Mouse (Mus musculus) adipocyte (in vitro differentiated cells): Measurements from ENCODE around the gene BC005561.
"Not testable (repeated sequence)": the region's sequence is repeated elsewhere in the genome, so short reads cannot be mapped to it uniquely, and the experiment has no call there.

ENCODE experiments used
- DNase-seq: peaks from one replicate; pipeline ENCODE4 v3.0.0-alpha.2; 2016; ENCODE audit warnings: low spot score

BC005561 gene

DNA sequence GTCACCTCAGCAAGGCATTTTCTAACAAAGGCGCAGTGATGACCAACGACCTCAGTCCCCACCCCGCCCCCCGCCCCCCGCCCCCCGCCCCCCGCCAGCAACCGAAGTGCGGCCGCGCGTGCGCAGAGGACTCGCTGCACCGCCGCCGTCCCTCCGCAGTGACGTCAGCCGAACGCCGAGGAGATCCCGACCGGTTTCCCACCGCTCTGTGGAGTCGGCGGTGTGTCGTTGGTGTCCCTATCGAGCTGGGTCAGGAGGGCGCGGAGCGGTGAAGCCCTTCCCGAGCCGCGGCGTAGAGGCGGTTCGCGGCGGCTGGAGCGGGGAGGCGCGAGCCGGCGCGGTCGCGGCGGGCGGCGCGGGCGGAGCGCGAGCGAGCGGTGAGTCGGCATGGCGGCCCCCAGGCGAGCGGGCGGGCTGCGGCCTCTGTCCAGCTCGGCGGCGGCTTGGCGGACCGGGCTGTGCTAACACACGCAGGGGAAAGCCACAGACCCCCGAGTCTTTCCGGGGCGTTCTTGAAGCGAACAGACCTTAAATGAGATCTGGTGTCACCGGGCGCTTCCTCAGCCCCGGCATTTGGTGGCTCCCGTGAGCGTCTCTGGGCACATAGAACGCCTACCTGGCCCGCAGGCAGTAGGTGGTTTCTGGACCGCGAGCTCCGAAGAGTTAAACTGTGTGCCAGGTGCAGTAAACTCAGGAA, at the start of gene BC005561:
Gene BC005561, plus strand, starts transcription at position 158 of the 697 bp plus-strand sequence.
- peak; percentile 83 for DNase-seq

DNA sequence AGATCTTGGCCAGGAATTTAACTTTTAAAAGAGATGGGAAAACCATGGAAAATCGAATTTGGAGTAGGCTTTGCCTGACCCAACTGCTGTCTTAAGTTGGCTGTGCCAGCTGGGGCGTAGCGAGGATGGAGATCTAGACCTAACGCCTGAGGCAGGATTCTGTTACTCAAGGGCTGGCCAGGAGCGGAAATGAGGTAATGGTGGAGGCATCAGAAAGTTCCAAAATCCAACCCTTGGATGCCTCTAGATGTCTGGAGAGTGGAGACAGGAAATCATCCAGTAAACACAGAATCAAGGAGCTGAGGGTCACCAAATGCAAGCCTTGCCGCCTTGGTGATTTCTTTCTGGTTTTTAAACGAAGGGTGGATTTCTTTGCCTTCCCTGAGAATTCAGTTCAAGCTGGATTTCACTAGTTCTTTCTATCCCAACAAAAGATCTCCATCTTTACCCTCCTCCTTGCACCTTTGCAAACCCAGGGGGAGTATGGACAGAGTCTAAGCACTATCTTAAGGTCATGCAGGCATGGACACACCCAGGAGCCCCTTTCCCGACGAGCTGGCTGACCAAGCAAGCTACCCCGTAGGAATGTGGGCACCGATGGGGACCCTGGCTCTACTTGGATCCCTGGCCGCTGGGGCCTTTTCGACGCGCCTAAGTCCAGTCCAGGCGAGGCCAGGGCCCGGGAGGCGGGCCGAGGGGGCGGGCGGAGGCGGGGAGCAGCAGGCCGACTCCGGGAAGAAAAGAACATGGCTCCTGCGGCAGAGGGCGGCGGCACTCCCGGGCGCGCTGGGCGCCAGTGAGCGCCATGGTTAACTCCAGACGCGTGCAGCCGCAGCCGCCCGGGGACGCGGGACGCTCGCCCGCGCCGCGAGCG, 49.1 kb upstream of the BC005561 start, which contains the start of gene Pkd2:
Gene Pkd2, plus strand, starts transcription at position 619 of the 874 bp plus-strand sequence.
- peak; percentile 81 for DNase-seq

DNA sequence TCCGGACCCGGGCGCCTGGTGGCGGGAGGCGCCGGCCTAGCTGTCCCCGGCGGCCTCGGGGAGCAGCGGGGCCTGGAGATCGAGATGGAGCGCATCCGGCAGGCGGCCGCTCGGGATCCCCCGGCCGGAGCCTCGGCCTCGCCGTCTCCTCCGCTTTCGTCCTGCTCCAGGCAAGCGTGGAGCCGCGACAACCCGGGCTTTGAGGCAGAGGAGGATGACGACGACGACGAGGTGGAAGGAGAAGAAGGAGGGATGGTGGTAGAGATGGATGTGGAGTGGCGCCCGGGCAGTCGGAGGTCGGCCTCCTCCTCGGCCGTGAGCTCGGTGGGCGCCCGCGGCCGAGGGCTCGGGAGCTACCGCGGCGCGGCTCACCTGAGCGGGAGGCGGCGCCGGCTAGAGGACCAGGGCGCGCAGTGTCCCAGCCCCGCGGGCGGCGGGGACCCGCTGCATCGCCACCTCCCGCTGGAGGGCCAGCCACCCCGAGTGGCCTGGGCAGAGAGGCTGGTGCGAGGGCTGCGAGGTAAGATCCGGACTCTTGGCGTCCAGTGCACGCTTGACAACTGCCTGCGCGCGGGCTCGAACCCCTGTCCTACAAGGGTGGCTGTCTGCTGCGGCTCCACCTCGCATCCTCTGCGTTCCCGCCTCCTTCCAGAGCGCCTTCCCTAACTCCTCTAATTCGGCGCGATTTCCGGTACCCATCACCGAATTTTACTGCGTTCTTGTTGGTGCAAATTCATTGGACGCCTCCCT, 48.3 kb upstream of the BC005561 start:
- DNase-seq = peak; percentile 75

DNA sequence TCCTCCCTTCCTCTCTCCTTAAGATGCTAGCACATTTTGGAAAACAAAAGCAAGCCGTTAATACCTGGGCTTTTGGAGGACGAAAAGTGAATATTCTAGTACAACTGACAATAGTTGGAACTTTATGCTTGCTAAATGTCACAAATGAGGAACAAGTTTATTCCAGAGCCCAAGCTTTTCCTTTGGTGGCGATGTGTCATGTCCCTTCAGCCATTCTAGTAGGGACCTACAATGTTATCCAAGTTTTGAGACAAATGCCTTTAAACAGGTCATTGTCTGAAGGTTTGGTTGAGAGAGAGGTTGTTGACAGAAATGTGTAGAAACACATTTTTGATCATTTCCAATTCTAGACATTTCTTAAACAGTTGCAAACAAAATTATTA, 47.7 kb upstream of the BC005561 start:
- DNase-seq = no peak

DNA sequence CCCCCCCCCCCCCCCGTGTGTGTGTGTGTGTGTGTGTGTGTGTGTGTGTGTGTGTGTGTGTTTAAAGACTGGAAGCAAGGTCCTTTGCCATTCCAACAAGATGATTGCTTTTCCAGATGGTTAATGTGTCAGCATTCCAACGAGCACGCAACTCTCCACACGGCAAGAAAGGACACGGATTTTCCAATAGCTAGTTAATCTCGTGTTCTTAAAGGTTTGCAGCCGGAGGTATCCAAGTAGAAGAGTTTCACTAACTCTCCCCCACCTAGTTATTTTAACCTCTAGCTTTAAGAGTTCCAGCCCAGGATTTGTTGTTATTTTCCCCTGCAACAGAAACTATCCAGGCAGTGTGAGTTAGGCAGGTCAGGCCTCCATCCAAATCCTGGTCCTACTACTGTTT, 47.3 kb upstream of the BC005561 start:
- DNase-seq = peak; percentile 23

DNA sequence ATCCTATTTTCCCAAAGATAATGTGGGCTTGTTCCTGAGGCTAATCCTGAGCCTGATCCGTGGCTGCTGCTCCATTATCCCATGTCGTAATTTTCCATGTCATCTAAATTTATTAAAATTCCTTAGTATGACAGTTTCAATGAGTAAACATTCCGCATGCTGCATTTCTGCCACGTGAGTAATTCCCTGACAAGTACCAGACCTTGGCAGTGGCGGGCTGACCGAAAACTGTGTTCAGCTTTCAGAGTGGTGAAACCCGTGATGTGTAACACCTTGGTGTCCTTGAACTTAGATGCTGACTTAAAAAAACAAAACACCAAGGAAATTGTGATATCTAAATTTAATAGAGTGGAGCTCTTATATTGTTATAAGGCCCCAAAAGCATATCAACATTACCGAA, 42.9 kb upstream of the BC005561 start:
- DNase-seq = no peak

DNA sequence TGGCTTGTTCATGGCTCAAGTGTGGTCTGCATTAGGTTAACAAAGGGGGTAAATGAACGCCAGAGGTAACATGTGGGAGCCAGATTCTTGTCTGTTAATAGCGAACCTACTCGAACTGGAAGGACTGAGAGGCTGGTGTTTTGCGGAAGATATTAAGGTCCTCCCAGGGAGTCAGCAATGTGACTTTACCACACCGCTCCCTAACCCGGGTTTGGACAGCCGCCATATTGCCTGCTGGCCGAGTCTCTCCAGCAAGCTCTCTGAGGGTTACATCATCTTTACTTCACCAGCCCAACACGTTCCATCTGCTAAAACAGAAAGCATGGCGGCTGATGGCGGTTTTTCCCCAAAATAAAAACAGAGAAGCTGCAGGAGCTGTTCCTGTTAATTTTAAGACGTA, 42.4 kb upstream of the BC005561 start:
- peak; percentile 34 for DNase-seq

DNA sequence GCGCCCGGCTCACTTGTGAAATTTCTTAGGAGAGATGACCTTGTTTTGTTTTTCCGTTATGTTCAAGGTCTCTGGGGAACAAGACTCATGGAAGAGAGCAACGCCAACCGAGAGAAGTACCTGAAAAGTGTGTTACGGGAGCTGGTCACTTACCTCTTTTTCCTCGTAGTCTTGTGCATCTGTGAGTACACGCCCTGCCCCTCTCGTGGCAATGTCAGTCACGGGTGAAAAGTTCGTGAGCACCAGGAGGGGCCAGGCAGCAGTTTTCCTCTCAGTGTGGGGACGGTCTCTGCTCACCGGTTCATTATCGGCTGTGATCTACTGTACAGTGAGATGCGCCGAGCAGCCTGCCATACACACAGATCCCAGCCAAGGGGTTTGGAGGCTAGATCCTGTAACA, 41.3 kb upstream of the BC005561 start:
- DNase-seq = no peak

DNA sequence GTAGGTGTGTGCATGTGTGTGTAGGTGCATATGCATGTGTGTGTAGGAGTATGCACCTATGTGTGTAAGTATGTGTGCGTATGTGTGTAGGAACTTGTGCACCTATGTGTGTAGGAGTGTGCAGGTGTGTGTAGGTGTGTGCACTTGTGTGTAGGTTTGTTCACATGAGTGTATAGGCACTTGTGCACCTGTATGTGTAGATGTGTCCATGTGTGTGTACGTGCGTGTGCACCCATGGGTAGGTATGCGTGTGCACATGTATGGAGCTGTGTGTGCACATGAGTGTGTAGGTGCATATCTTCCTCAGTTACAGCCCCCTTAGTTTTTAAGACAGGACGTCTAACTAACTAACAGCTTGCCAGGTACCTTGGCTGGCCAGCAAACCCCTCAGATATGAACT, 39.6 kb upstream of the BC005561 start:
- no peak for DNase-seq

DNA sequence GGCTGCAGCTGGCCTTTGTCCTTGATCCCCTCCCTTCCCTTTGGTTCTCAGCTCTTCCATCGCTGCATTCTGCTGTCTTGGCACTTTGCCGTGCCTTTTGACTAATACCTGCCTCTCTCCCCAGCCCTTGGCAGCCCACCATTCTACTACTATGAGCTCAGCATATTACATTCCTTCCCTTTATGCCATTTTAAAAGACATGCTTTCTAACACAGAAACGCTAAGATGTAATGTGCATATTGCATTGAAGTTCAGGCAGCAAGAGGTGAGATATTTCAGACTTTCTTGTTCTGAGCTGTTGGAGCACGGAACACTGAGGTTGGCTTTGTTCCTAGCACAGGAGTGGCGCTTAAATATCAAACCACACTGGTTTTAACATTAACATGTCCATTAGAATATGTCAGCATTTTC, 37.2 kb upstream of the BC005561 start:
- DNase-seq = no peak

DNA sequence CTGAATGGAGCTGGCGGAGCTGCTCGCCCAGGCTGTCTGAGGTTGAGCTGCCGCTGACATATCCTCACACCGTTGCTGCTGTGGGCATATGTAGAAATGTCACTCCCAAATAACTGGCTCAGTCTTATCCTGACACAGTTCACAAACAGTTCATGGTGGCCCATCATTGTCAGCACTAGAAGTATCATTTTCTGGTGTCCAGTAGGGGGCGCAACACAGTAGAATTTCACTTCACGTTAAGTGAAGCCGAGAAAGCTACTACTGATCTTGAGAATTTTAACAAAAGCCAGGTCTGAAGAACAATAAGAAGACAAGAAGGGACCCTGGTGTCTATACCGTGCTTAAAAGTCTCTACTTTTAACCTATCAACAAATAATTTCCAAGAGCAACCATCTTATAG, 35.8 kb upstream of the BC005561 start:
- no peak for DNase-seq

DNA sequence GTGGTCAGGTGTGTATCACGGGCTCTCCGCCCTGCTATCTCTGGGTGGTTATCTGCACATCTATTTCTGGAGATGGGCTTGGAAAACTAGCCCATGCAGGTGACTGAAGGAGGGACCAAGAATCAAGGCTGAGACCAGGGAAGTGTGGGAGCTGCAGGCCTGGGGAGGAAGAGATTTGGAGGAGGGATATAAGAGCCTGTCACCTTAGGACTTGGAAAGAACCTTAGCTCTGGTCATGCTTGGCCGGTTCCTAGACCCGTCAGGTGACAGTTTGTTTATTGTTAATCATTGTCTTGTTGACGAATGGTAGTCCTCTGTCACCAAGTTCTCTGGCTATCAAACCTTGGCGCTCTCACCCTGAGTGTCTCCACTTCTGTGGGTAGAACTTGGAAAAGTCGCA, 27.8 kb upstream of the BC005561 start:
- no peak for DNase-seq

DNA sequence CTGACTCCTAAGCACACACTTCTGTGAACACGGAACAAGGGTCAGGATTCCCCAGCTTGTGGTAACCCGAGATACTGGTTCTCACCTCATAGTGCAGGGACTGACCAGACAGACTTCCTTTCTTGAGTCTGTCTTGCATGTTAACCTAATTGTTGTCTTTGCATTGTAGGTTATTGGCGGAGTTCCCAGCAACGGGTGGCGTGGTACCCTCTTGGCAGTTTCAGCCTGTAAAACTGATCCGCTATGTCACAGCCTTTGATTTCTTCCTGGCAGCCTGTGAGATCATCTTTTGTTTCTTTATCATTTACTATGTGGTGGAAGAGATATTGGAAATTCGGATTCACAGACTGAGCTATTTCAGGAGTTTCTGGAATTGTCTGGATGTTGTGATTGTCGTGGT, 25.3 kb upstream of the BC005561 start:
- DNase-seq = no peak

DNA sequence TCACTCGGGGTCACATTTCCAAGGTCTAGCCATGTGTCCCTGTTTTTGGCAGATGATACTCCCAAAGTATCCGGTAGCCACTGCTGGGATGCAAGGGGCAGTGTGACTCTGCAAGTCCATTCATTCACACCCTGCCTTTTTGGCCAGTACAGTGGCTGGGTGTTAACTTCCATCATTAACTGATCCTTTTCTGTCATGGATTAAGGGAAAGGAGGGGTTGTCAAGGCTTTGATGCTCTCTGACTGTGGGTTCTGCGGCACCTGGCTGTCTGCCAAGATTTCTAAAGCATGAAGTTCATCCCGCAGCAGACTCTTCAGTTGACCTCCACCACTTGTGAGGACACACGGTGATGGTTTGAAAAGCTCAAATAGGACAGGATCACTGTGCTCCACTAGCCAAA, 16.6 kb upstream of the BC005561 start:
- DNase-seq = no peak

DNA sequence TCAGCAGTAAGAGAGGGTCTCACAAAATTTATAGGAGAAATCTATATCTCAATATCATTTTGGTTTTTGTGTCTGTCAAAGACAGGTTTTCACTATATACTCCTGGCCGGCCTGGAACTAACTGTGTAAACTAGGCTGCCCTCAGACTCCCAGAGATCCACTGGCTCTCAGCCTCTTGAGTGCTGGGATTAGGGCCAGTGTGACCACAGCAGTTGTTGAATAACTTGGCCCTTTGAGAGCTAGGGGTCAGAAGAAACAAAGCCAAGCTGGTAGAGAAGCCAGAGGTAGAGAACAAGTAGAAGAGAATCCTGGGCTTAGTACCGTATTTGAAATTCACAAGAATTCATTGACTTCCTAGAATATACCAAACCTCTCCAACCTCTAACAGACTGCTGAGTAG, 3.3 kb upstream of the BC005561 start:
- peak; percentile 37 for DNase-seq

DNA sequence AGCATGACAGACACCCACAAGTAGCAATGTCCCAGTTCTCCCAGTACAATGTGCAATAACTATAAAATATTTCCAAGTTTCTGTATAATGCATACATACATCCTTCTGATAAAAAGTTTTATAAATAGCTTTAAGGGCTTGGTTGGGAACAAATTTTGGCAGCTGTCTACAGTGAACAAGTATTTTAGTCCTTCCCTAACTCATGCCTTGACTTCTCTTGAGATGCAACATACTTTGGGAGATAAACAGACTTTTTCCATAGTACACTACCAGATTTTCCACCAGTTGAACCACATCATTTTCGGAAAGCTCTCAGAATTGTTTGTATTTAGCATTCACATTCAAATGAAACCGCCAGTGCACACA, 340 bp upstream of the BC005561 start:
- no peak for DNase-seq

DNA sequence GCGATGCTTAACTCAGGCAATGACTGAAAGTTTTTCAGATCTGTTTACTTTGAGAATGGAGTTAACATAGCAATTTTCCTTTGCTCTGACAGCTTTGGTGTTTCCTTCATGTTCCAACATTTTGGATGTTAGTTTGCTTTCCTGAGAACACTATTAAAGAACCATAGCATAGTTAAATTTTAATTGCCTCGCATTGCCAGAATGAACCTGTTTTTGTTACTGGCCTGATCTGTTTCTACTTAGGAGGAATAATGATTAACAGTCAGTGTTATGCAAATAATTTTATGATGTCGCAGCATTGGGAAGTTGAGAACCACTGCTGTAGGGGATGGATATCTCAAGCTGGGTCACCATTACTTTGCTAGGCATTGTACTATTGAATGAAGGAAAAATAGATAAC, 3.1 kb downstream of the BC005561 start:
- no peak for DNase-seq

DNA sequence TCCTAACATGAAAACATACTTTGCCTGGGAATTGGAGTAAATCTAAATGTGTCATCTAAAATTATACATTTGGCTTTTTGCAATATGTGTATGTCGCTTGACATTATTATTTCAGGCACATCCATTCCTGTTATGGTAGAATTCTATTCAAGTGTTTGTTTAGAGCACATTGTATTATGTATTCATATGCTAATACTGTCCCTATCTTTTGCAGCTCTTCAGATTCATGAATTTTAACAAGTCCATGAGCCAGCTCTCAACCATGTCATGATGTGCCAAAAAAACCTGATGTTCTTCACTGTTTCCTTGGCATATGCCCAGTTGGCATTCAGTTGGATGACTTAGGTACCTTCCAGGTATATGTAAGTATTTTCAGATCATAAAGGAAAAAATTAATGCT, 30.5 kb downstream of the BC005561 start:
- DNase-seq = no peak

DNA sequence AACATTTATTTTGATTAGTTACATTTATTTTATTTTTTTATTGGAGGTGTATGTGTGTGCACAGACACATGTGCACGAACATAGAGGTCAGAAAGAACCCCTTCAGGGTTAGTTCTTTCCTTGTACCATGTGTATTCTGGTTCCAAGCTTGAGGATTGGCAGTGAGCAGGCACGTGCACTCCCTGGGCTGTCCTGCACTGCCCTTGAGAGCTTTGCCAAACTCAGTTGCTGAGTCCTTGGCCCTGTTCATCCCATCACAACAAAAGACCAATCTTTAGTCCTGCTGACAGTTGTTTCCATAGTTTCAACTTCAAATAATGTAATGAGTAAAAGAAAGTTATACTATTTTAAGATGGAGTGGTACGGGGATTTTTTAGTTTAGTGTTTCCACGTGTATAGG, 31.2 kb downstream of the BC005561 start:
- no peak for DNase-seq

DNA sequence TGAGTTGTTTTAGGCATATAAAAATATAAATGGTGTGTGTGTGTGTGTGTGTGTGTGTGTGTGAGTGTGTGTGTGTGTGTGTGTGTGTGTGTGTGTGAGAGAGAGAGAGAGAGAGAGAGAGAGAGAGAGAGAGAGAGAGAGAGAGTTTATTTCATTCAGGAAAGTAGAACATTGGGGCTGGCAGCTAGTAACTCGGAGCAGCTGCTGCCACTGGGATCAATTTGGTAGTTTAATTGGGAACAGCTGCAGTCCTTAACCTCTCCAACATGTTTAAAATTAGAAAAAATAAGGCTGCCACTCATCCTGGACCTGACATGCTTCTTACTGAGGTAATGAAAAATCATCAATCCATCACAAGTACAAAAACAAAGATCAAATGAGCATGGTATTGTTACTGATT, 59.9 kb downstream of the BC005561 start:
- DNase-seq = not testable (repeated sequence)

DNA sequence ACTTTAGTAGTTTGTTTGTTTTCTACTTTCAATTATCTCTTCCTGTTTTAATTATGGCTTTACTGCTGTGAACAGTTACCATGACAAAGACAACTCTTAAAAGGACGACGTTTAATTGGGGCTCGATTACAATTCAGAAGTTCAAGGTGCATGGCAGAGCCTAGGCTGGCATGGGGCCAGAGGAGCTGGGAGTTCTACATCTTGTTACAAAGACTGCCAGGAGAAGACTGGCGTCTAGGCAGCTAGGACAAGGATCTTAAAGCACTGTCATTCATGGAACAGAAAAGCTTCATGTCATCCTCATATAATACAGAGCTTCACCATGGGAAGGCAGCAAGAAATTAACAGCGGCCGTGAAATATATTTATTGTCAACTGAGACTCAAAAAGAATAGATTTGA, 62.6 kb downstream of the BC005561 start:
- DNase-seq = peak; percentile 69

DNA sequence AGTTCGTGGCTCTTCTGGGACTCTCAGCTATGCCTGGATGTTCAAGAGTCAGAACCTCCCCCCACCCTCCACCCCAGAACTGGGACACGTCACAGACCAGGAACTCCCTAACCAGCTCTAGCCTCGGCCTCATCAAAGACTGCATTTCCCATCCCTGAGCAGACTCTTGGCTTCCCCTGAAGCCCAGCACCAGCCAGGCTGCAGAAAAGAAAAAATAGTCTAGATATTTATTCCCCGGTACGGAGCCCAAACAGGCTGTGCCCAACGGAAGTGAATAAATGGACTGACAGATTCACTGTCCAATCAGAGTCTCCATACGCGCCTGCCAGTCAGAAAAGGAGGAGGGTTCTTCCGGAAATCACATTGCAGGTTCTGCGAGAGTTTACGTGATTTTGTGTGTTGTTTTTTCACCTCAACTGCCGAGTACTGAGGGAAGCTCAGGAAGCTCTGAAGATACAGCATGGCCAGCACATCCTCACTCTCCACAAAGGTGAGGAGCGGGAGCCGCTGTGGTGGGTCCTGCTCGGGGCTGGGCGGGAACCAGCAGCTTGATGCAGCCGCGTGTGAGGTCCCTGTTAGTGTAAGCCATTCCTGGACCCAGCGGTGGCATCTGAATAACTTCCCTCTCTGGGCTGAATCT, 63.2 kb downstream of the BC005561 start:
- peak; percentile 95 for DNase-seq
